Mouse (Mus musculus): ENCODE measurements at regions not wholly inside any gene's neighbourhood (a gene's known extent, or its start where the extent isn't known, plus 50 kb on each side); places are given as distances from the start of the nearest gene placed in this dataset.

GRCm38 (mm10) chr10:119061958-119062599, 177.8 kb downstream of the Cand1 start:
- TF ChIP-seq POLR2A (IDR thresholded peaks at IDR 0.05; ENCODE audit: extremely low read depth, insufficient read depth, low read length) (no peak), CTCF (IDR thresholded peaks at IDR 0.05; ENCODE audit: extremely low read depth, insufficient read depth, low read length) (no peak)
